39 mouse cellular contexts compared by ENCODE assay signal in the genomic region with DNA sequence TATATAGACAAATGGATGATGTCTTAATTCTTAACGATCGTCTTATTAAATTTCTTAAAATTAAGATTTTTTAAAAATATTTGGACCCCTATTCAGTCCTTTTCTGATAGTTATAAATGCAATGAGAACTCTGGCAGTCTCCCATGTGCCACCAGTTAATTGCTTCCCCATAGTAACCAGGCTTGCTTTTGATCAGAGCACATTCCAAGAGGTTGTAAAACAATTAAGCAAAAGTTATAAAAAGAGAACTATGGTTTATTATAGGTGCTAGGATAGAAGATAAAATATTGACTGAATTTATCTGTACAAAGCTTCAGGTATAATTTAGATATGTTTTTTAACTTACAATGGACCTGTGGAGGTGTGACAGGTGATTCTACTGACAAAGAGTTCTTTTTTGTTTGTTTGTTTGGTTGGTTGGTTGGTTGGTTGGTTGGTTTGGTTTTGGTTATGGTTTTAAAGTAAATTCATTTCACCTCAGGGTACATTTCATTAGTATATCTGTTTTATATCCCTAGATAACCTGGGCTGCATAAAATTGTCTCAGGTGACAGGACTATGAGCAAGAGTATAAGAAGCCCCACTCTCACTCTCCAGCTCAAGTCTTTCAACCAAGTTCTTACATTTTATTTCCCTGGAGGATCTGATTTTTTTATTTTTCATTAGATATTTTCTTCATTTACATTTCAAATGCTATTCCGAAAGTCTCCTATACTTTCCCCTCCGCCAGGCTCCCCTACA. TPM values are rescaled to one million over a fixed set of nuclear protein-coding genes. Genes with fewer than 3 reads are reported as not detected.
"Had no signal": no experiment of that assay in that cellular context is flagged by ENCODE, and none has a peak within 500 bp of the region (broad histone marks: within the 10 kb centered on the region; RNA-seq: fewer than 3 reads in every experiment).

No protein-coding gene starts in this region.

- DNase-seq: gastrocnemius, adult 2 months; gastrocnemius, postnatal 10 days; gastrocnemius, postnatal 25 days; heart, adult 18-20 months; heart, postnatal 14 days; heart, postnatal 36 days; kidney, adult 11 months; kidney, adult 2 months; kidney, adult 9 months; kidney, postnatal 14 days; kidney, postnatal 36 days; left cerebral cortex, postnatal 4 days; liver, embryonic 13.5 days; liver, postnatal 0 days had no signal

- H3K36me3 ChIP-seq: heart, embryonic 13.5 days; heart, embryonic 15.5 days; hindbrain, embryonic 13.5 days; hindbrain, embryonic 15.5 days; kidney, embryonic 15.5 days; limb, embryonic 13.5 days; limb, embryonic 15.5 days; liver, embryonic 13.5 days; liver, embryonic 15.5 days had no signal

- ATAC-seq: hindbrain, postnatal 0 days; liver, postnatal 0 days had no signal

- H3K4me1 ChIP-seq: heart, embryonic 13.5 days; heart, embryonic 15.5 days; hindbrain, embryonic 13.5 days; hindbrain, embryonic 15.5 days; kidney, embryonic 15.5 days; limb, embryonic 13.5 days; limb, embryonic 15.5 days; liver, embryonic 13.5 days; liver, embryonic 15.5 days had no signal

- H3K9ac ChIP-seq: heart, embryonic 13.5 days; heart, embryonic 15.5 days; hindbrain, embryonic 13.5 days; hindbrain, embryonic 15.5 days; kidney, embryonic 15.5 days; limb, embryonic 13.5 days; limb, embryonic 15.5 days; liver, embryonic 13.5 days; liver, embryonic 15.5 days; liver, postnatal 0 days had no signal

- H3K27me3 ChIP-seq: heart, embryonic 13.5 days; heart, embryonic 15.5 days; hindbrain, embryonic 13.5 days; hindbrain, embryonic 15.5 days; kidney, embryonic 15.5 days; limb, embryonic 13.5 days; limb, embryonic 15.5 days; liver, embryonic 13.5 days; liver, embryonic 15.5 days had no signal

- H3K4me3 ChIP-seq: gastrocnemius, adult 2 months; heart, embryonic 13.5 days; heart, embryonic 15.5 days; hindbrain, embryonic 13.5 days; hindbrain, embryonic 15.5 days; kidney, embryonic 15.5 days; layer of hippocampus, adult 2 months; left cerebral cortex, adult 2 months; limb, embryonic 13.5 days; limb, embryonic 15.5 days; liver, embryonic 13.5 days; liver, embryonic 15.5 days had no signal

- H3K4me2 ChIP-seq: heart, embryonic 11.5 days; heart, embryonic 13.5 days; heart, embryonic 15.5 days; hindbrain, embryonic 13.5 days; hindbrain, embryonic 15.5 days; kidney, embryonic 15.5 days; limb, embryonic 13.5 days; limb, embryonic 15.5 days; liver, embryonic 13.5 days; liver, embryonic 15.5 days had no signal

- H3K27ac ChIP-seq: gastrocnemius, adult 2 months; heart, embryonic 13.5 days; heart, embryonic 15.5 days; hindbrain, embryonic 13.5 days; hindbrain, embryonic 15.5 days; hindbrain, postnatal 0 days; kidney, embryonic 15.5 days; kidney, postnatal 0 days; layer of hippocampus, adult 2 months; left cerebral cortex, adult 2 months; limb, embryonic 13.5 days; limb, embryonic 15.5 days; liver, embryonic 13.5 days; liver, embryonic 15.5 days had no signal

- H3K9me3 ChIP-seq: limb, embryonic 15.5 days; liver, embryonic 15.5 days had no signal

RNA-seq across cellular contexts. Expression of a gene that starts 23.7 kb away (rescaled TPM):
- total RNA-seq: gastrocnemius, adult 2 months; gastrocnemius, postnatal 10 days; gastrocnemius, postnatal 25 days; gastrocnemius, postnatal 4 days; granulocyte monocyte progenitor cell, adult 5-6 weeks; heart, adult 18-20 months; heart, postnatal 14 days; heart, postnatal 36 days; hematopoietic stem cell, adult 5-6 weeks; hindbrain, postnatal 0 days; layer of hippocampus, adult 2 months; layer of hippocampus, postnatal 10 days; layer of hippocampus, postnatal 25 days; left cerebral cortex, adult 2 months; left cerebral cortex, postnatal 10 days; left cerebral cortex, postnatal 25 days; left cerebral cortex, postnatal 4 days; liver, adult 2 months had no signal
- polyA plus RNA-seq: frontal cortex, adult 2 months; heart, embryonic 11.5 days; heart, embryonic 13.5 days; heart, embryonic 15.5 days; heart, postnatal 0 days; hindbrain, embryonic 11.5 days; hindbrain, embryonic 13.5 days; hindbrain, embryonic 15.5 days; hindbrain, postnatal 0 days; kidney, adult 2 months; kidney, embryonic 15.5 days; kidney, postnatal 0 days; limb, embryonic 11.5 days; limb, embryonic 13.5 days; limb, embryonic 15.5 days; liver, adult 2 months; liver, embryonic 13.5 days; liver, embryonic 15.5 days; liver, postnatal 0 days had no signal

RNA-seq across cellular contexts. Expression of a gene that starts 42.2 kb away (rescaled TPM):
- total RNA-seq: gastrocnemius, adult 2 months; gastrocnemius, postnatal 10 days; gastrocnemius, postnatal 25 days; gastrocnemius, postnatal 4 days; granulocyte monocyte progenitor cell, adult 5-6 weeks; heart, adult 18-20 months; heart, postnatal 14 days; heart, postnatal 36 days; hematopoietic stem cell, adult 5-6 weeks; hindbrain, postnatal 0 days; layer of hippocampus, adult 2 months; layer of hippocampus, postnatal 10 days; layer of hippocampus, postnatal 25 days; left cerebral cortex, adult 2 months; left cerebral cortex, postnatal 10 days; left cerebral cortex, postnatal 25 days; left cerebral cortex, postnatal 4 days; liver, adult 2 months had no signal
- polyA plus RNA-seq: frontal cortex, adult 2 months; heart, embryonic 11.5 days; heart, embryonic 13.5 days; heart, embryonic 15.5 days; heart, postnatal 0 days; hindbrain, embryonic 11.5 days; hindbrain, embryonic 13.5 days; hindbrain, embryonic 15.5 days; hindbrain, postnatal 0 days; kidney, adult 2 months; kidney, embryonic 15.5 days; kidney, postnatal 0 days; limb, embryonic 11.5 days; limb, embryonic 13.5 days; limb, embryonic 15.5 days; liver, adult 2 months; liver, embryonic 13.5 days; liver, embryonic 15.5 days; liver, postnatal 0 days had no signal
